Mouse (Mus musculus) stomach, embryonic 16.5 days (tissue): ENCODE data around the gene Hfe. TPM values are rescaled to one million over a fixed set of nuclear protein-coding genes. Genes with fewer than 3 reads are reported as not detected.

Experiments used
- ATAC-seq: fragments of 200-750 bp; cut with Nextera tagmentation; 2 replicates; pipeline ENCODE4 v1.8.0; 2017; ENCODE audit warnings: moderate number of reproducible peaks, moderate TSS enrichment; ENCODE audit not compliant: insufficient read depth, low FRiP score
- H3K27ac ChIP-seq: fragments of 300-500 bp; sonication (generic); 2 replicates; pipeline ENCODE4 v1.5.1; 2014; ENCODE audit warnings: low read length
- H3K27me3 ChIP-seq: fragments of 300-500 bp; sonication (generic); 2 replicates; pipeline ENCODE4 v1.6.1; 2014; ENCODE audit warnings: low read length, control low read depth, mixed read lengths; ENCODE audit not compliant: control insufficient read depth, insufficient read depth
- H3K36me3 ChIP-seq: fragments of 300-500 bp; sonication (generic); 2 replicates; pipeline ENCODE4 v1.6.1; 2014; ENCODE audit warnings: low read length; ENCODE audit not compliant: control insufficient read depth, insufficient read depth
- H3K4me1 ChIP-seq: fragments of 300-500 bp; sonication (generic); 2 replicates; pipeline ENCODE4 v1.6.1; 2014; ENCODE audit warnings: low read length, control low read depth, mixed read lengths; ENCODE audit not compliant: control insufficient read depth, insufficient read depth
- H3K4me2 ChIP-seq: fragments of 300-500 bp; sonication (generic); 2 replicates; pipeline ENCODE4 v1.6.1; 2014; ENCODE audit warnings: low read depth, low read length, mixed read lengths
- H3K4me3 ChIP-seq: fragments of 300-500 bp; sonication (generic); replicated peaks from 2 replicates; pipeline ENCODE4 v1.5.1; 2014; ENCODE audit warnings: mild to moderate bottlenecking, low read length
- H3K9ac ChIP-seq: fragments of 300-500 bp; sonication (generic); 2 replicates; pipeline ENCODE4 v1.6.1; 2014; ENCODE audit warnings: low read length
- H3K9me3 ChIP-seq: fragments of 300-500 bp; sonication (generic); replicated peaks from 2 replicates; pipeline ENCODE4 v1.6.1; 2016; ENCODE audit warnings: low read length, control low read depth; ENCODE audit not compliant: control insufficient read depth
- WGBS: fragments of 180-500 bp; shearing (Covaris S2); extraction: QIAGEN DNeasy Blood & Tissue Kit; methylation state at CpG from one replicate; pipeline ENCODE4 v1.1.7; 2014; 5-methylcytosine and 5-hydroxymethylcytosine counted together
- polyA plus RNA-seq: library from polyadenylated mRNA; unstranded; fragments of >200 nt; fragmentation: Nextera tagmentation; extraction: Ambion mirVana; gene quantifications from 2 replicates; pipeline ENCODE4 v1.2.1, GENCODE M21; 2015

Gene Hfe
- polyA plus RNA-seq = 8.8 and 9.6 TPM in 2 replicates

- Histone ChIP-seq H3K36me3 (no peaks in the 10 kb centered on the region), H3K27me3 (no peaks in the 10 kb centered on the region), H3K9ac (peak within 1 kb of the TSS; percentile 82), H3K27ac (no peak within 1 kb of the TSS; the same call in 1 of the 2 replicates), H3K4me1 (peaks cover 6% of the 10 kb centered on the region), H3K9me3 (no peaks in the 10 kb centered on the region), H3K4me3 (peak within 1 kb of the TSS; percentile 53), H3K4me2 (peak within 1 kb of the TSS; percentile 88)
- ATAC-seq = peak; percentile 56
- 2% methylated on average over 17 of the region's 17 CpGs for WGBS
Measured at GRCm38 (mm10) chr13:23710374-23711089, at the start of gene Hfe. Gene Hfe (minus strand): TSS chr13:23710854.

- peak overlapping the region; percentile 59 for H3K4me3 ChIP-seq
- peak overlapping the region; percentile 75 for H3K4me2 ChIP-seq
- peak overlapping the region; percentile 70; the same call in 1 of the 2 replicates for H3K9ac ChIP-seq
- peak overlapping the region; percentile 87 for H3K27ac ChIP-seq
- no peaks in the 10 kb centered on the region for H3K9me3 ChIP-seq
- H3K4me1 ChIP-seq = peaks cover 18% of the 10 kb centered on the region
- whole genome bisulfite sequencing = 68% methylated on average over 1 of the region's 1 CpGs
- no peaks in the 10 kb centered on the region for H3K27me3 ChIP-seq
- H3K36me3 ChIP-seq = no peaks in the 10 kb centered on the region
- ATAC-seq = no peak
Measured at GRCm38 (mm10) chr13:23759916-23760239, 49.2 kb upstream of the Hfe start.

GRCm38 (mm10) chr13:23759251-23759771 is 48.7 kb upstream of the Hfe start:
- no peak overlapping the region for H3K4me2 ChIP-seq
- H3K27ac ChIP-seq = no peak overlapping the region
- no peak for ATAC-seq

GRCm38 (mm10) chr13:23757921-23758320 is 47.3 kb upstream of the Hfe start:
- Histone ChIP-seq H3K36me3 (no peaks in the 10 kb centered on the region), H3K4me3 (no peak overlapping the region), H3K9me3 (no peaks in the 10 kb centered on the region), H3K27me3 (no peaks in the 10 kb centered on the region), H3K4me2 (no peak overlapping the region), H3K27ac (no peak overlapping the region), H3K4me1 (peaks cover 7% of the 10 kb centered on the region), H3K9ac (no peak overlapping the region)
- no peak for ATAC-seq
- WGBS = 34% methylated on average over 3 of the region's 3 CpGs

More at GRCm38 (mm10) chr13:23759251-23759771, 48.7 kb upstream of the Hfe start:
- no peaks in the 10 kb centered on the region for H3K9me3 ChIP-seq
- 77% methylated on average over 3 of the region's 3 CpGs for WGBS
- peaks cover 16% of the 10 kb centered on the region for H3K4me1 ChIP-seq
- no peaks in the 10 kb centered on the region for H3K27me3 ChIP-seq
- no peak overlapping the region for H3K4me3 ChIP-seq
- no peak overlapping the region for H3K9ac ChIP-seq
- no peaks in the 10 kb centered on the region for H3K36me3 ChIP-seq

GRCm38 (mm10) chr13:23757211-23757773 is 46.6 kb upstream of the Hfe start:
- Histone ChIP-seq H3K9ac (peak overlapping the region; percentile 71), H3K4me3 (peak overlapping the region; percentile 47), H3K4me1 (peaks cover 5% of the 10 kb centered on the region), H3K4me2 (peak overlapping the region; percentile 74), H3K27ac (peak overlapping the region; percentile 91), H3K9me3 (no peaks in the 10 kb centered on the region), H3K36me3 (no peaks in the 10 kb centered on the region), H3K27me3 (no peaks in the 10 kb centered on the region)
- ATAC-seq = no peak
- WGBS = 2% methylated on average over 15 of the region's 23 CpGs

GRCm38 (mm10) chr13:23756790-23757189 is 46.1 kb upstream of the Hfe start, which contains the start of gene Hist1h4b:
Gene Hist1h4b (plus strand): TSS chr13:23757013.
- WGBS = under 1% methylated on average over 19 of the region's 22 CpGs
- Histone ChIP-seq H3K27me3 (no peaks in the 10 kb centered on the region), H3K4me1 (peaks cover 5% of the 10 kb centered on the region), H3K4me2 (peak within 1 kb of the TSS; percentile 74), H3K36me3 (no peaks in the 10 kb centered on the region), H3K9ac (peak within 1 kb of the TSS; percentile 71), H3K27ac (peak within 1 kb of the TSS; percentile 91), H3K9me3 (no peaks in the 10 kb centered on the region), H3K4me3 (peak within 1 kb of the TSS; percentile 47)
- peak; percentile 80 for ATAC-seq

- Histone ChIP-seq H3K27ac (no peak overlapping the region), H3K27me3 (no peaks in the 10 kb centered on the region), H3K4me2 (no peak overlapping the region), H3K36me3 (no peaks in the 10 kb centered on the region), H3K4me3 (no peak overlapping the region), H3K9ac (no peak overlapping the region), H3K9me3 (no peaks in the 10 kb centered on the region), H3K4me1 (peaks cover 5% of the 10 kb centered on the region)
- ATAC-seq = no peak
Measured at GRCm38 (mm10) chr13:23755000-23755399, 44.3 kb upstream of the Hfe start.

GRCm38 (mm10) chr13:23753314-23754078 is 42.8 kb upstream of the Hfe start:
- ATAC-seq = no peak
- Histone ChIP-seq H3K4me2 (peak overlapping the region; percentile 52), H3K9me3 (no peaks in the 10 kb centered on the region), H3K4me3 (no peak overlapping the region; the same call in 1 of the 2 replicates), H3K4me1 (peaks cover 5% of the 10 kb centered on the region), H3K9ac (no peak overlapping the region), H3K27me3 (no peaks in the 10 kb centered on the region), H3K36me3 (no peaks in the 10 kb centered on the region), H3K27ac (peak overlapping the region; percentile 39)
- 47% methylated on average over 4 of the region's 4 CpGs for WGBS
